Mouse (Mus musculus) limb, embryonic 11.5 days (tissue): ENCODE measurements around the gene Rab34. TPM values are rescaled to one million over a fixed set of nuclear protein-coding genes. Genes with fewer than 3 reads are reported as not detected.

Experiments used
- ATAC-seq: fragments of 200-750 bp; cut with Nextera tagmentation; 2 replicates; pipeline ENCODE4 v1.8.0; 2017; ENCODE audit warnings: low read depth; ENCODE audit not compliant: insufficient number of reproducible peaks, low FRiP score, low TSS enrichment
- DNase-seq: peaks from one replicate; pipeline ENCODE4 v3.0.0-alpha.2; 2015; ENCODE audit warnings: low spot score
- H3K27ac ChIP-seq: fragments of 300-500 bp; sonication (generic); replicated peaks from 2 replicates; pipeline ENCODE4 v1.5.1; 2014; ENCODE audit warnings: low read depth, mild to moderate bottlenecking, low read length
- H3K27me3 ChIP-seq: fragments of 300-500 bp; sonication (generic); 2 replicates; pipeline ENCODE4 v1.6.1; 2014; ENCODE audit warnings: mild to moderate bottlenecking, low read length, mixed read lengths; ENCODE audit not compliant: control insufficient read depth, insufficient read depth
- H3K36me3 ChIP-seq: fragments of 300-500 bp; sonication (generic); 2 replicates; pipeline ENCODE4 v1.6.1; 2014; ENCODE audit warnings: mild to moderate bottlenecking, low read length, moderate library complexity, mixed read lengths; ENCODE audit not compliant: control insufficient read depth, insufficient read depth
- H3K4me1 ChIP-seq: fragments of 300-500 bp; sonication (generic); 2 replicates; pipeline ENCODE4 v1.6.1; 2014; ENCODE audit warnings: low read length, mixed read lengths; ENCODE audit not compliant: control insufficient read depth, insufficient read depth
- H3K4me2 ChIP-seq: fragments of 300-500 bp; sonication (generic); 2 replicates; pipeline ENCODE4 v1.6.1; 2014; ENCODE audit warnings: low read depth, mild to moderate bottlenecking, moderate library complexity; ENCODE audit not compliant: severe bottlenecking
- H3K4me3 ChIP-seq: fragments of 300-500 bp; sonication (generic); 2 replicates; pipeline ENCODE4 v1.5.1; 2014; ENCODE audit warnings: low read depth, low read length
- H3K9ac ChIP-seq: fragments of 300-500 bp; sonication (generic); 2 replicates; pipeline ENCODE4 v1.6.1; 2014; ENCODE audit warnings: mild to moderate bottlenecking, low read length
- H3K9me3 ChIP-seq: fragments of 300-500 bp; sonication (generic); 2 replicates; pipeline ENCODE4 v1.6.1; 2016; ENCODE audit warnings: low read length; ENCODE audit not compliant: control insufficient read depth
- WGBS: fragments of 180-500 bp; shearing (Covaris S2); extraction: QIAGEN DNeasy Blood & Tissue Kit; methylation state at CpG from one replicate; pipeline ENCODE4 v1.1.7; 2014; 5-methylcytosine and 5-hydroxymethylcytosine counted together
- polyA plus RNA-seq: library from polyadenylated mRNA; unstranded; fragments of >200 nt; fragmentation: Nextera tagmentation; extraction: Ambion mirVana; gene quantifications from 2 replicates; pipeline ENCODE4 v1.2.1, GENCODE M21; 2014

Rab34 gene
- polyA plus RNA-seq, 1 experiment from 2014 or later = 144 TPM

DNA sequence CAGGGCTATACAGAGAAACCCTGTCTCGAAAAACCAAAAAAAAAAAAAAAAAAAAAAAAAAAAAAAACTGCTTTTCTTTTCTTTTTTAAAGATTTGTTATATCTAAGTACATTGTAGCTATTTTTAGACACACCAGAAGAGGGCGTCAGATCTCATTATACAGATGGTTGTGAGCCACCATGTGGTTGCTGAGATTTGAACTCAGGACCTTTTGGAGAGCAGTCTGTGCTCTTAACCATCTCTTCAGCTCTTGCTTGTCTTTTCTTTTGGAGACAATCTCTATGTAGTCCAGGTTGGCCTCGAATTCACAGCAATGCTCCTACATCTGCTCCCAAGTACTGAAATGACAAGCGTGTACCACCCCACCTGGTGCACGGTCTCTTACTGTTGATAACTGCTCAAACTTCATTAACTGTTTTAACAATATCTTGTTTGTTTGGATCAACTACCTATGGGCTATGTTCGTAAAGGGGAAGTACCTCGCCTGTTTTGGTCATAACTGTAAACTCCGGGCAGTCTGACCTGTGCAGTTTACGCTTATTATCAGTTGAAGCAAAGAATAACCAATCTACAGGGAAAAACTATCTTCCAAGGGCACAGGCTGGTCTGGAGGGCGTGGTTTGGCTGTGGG lies 12.3 kb upstream of the Rab34 start:
- Histone ChIP-seq H3K9me3 (no peaks in the 10 kb centered on the region), H3K9ac (peak overlapping the region; percentile 64), H3K27me3 (no peaks in the 10 kb centered on the region), H3K4me3 (peak overlapping the region; percentile 59), H3K4me1 (peaks cover 27% of the 10 kb centered on the region), H3K27ac (no peak overlapping the region; the same call in 1 of the 2 replicates), H3K4me2 (peak overlapping the region; percentile 97; the same call in 1 of the 2 replicates), H3K36me3 (peaks cover 7% of the 10 kb centered on the region)
- ATAC-seq = no peak
- peak; percentile 49 for DNase-seq
- WGBS = 4% methylated on average over 9 of the region's 10 CpGs

DNA sequence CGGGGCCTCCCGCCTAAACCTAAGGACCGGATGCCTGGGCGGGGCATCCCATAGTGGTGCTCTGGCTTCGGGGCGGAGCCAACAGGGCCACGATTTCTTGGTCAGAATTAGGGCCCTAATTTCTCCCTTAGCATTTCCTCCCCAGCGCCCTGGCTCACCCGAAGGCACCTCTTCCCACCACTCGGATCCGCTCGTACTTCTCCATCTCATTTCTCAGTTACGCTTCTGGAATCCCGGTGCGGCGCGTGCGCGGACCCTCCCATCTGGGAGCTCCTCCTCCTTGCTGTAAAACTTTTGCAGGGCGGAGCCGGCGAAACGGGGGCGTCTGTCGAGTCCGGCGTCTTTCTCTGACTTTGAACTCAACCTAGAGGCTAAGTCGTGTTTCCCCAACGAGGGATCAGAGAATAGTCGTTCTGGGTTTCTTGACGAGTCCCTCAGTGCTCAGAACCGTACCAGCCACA lies 11.8 kb upstream of the Rab34 start, which contains the start of the genes Nek8 and Tlcd1:
Gene Nek8 (minus strand): TSS at position 274 of the 461 bp plus-strand sequence.
Gene Tlcd1 (plus strand): TSS at position 310 of the 461 bp plus-strand sequence.
- Histone ChIP-seq H3K4me3 (peak within 1 kb of the TSS; percentile 59), H3K27me3 (no peaks in the 10 kb centered on the region), H3K4me1 (peaks cover 28% of the 10 kb centered on the region), H3K27ac (peak within 1 kb of the TSS; percentile 95; the same call in 1 of the 2 replicates), H3K9me3 (no peaks in the 10 kb centered on the region), H3K9ac (peak within 1 kb of the TSS; percentile 76), H3K36me3 (peaks cover 9% of the 10 kb centered on the region), H3K4me2 (peak within 1 kb of the TSS; percentile 97)
- ATAC-seq (peak; percentile 51; the same call in 1 of the 2 replicates), DNase-seq (peak; percentile 92)
- under 1% methylated on average over 32 of the region's 32 CpGs for WGBS

GRCm38 (mm10) chr11:78176905-78177331 lies 11.3 kb upstream of the Rab34 start:
- ATAC-seq = no peak
- peaks cover 28% of the 10 kb centered on the region for H3K4me1 ChIP-seq
- WGBS = under 1% methylated on average over 23 of the region's 23 CpGs

GRCm38 (mm10) chr11:78177437-78177836 lies 10.8 kb upstream of the Rab34 start:
- no peak for DNase-seq

More at GRCm38 (mm10) chr11:78176905-78177331, 11.3 kb upstream of the Rab34 start:
- H3K4me3 ChIP-seq = peak overlapping the region; percentile 59
- no peaks in the 10 kb centered on the region for H3K27me3 ChIP-seq
- H3K27ac ChIP-seq = no peak overlapping the region
- H3K9ac ChIP-seq = peak overlapping the region; percentile 64; the same call in 1 of the 2 replicates
- H3K4me2 ChIP-seq = peak overlapping the region; percentile 97
- no peaks in the 10 kb centered on the region for H3K9me3 ChIP-seq
- peaks cover 9% of the 10 kb centered on the region for H3K36me3 ChIP-seq
- DNase-seq = no peak

DNA sequence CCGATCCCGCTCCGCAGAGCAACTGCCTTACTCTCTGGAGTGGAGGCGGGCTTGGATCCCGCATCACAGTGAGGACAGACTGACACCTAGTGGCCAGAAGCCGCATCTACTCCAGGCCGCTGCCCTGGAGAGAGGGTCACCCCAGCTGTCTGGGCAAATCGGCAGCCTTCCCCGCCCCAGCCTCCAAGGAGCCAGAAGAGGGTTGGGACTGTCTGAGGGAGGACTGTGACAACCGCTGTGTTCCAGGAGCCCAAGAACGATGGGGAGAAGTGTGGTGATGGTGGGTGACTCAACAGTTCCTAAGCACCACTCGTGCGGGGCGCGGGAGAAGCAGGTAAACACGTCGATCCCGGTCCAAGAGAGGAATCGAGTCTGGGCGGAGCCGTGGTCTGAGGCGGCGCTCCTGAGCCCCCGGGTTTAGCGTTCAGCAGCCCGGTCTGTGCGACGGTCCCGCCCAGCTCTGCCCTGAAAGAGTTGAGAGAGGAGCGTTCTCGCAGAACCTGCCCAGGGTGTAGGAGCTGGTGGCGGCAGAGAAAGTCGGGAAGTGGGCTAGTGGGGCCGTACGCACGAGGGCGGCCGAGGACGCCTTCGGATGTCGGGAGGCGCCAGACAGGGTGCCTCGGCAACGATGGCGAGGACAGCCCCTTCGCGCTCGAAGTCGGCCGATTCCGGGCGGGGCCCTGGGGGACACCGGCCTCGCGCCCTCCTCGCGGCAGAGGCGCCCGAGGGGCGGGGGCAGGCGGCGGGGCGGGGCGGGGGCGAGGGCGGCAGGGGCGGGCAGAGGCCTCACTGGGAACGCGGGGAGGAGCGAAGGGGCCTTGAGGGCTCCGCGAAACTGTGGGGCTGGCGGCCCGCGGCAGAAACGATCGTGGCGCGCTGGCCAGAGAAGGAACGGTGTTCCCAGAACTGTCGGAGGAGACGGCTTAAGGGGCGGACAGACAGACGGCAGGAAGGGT lies 10.0 kb upstream of the Rab34 start:
- ATAC-seq (peak; percentile 69), DNase-seq (peak; percentile 99)
- WGBS = under 1% methylated on average over 74 of the region's 84 CpGs
- peak overlapping the region; percentile 97 for H3K4me2 ChIP-seq
- peak overlapping the region; percentile 95 for H3K27ac ChIP-seq
- H3K4me3 ChIP-seq = peak overlapping the region; percentile 59
- no peaks in the 10 kb centered on the region for H3K27me3 ChIP-seq
- H3K4me1 ChIP-seq = peaks cover 30% of the 10 kb centered on the region
- peak overlapping the region; percentile 76 for H3K9ac ChIP-seq
- peaks cover 9% of the 10 kb centered on the region for H3K36me3 ChIP-seq
- no peaks in the 10 kb centered on the region for H3K9me3 ChIP-seq

More at GRCm38 (mm10) chr11:78177437-78177836, 10.8 kb upstream of the Rab34 start:
- H3K4me1 ChIP-seq = peaks cover 28% of the 10 kb centered on the region
- H3K4me2 ChIP-seq = peak overlapping the region; percentile 97
- H3K27me3 ChIP-seq = no peaks in the 10 kb centered on the region
- peak overlapping the region; percentile 95 for H3K27ac ChIP-seq
- ATAC-seq = no peak
- H3K9ac ChIP-seq = peak overlapping the region; percentile 76
- peak overlapping the region; percentile 59 for H3K4me3 ChIP-seq
- peaks cover 9% of the 10 kb centered on the region for H3K36me3 ChIP-seq
- WGBS = under 1% methylated on average over 10 of the region's 10 CpGs
- H3K9me3 ChIP-seq = no peaks in the 10 kb centered on the region

- peak overlapping the region; percentile 97 for H3K4me2 ChIP-seq
- H3K27me3 ChIP-seq = no peaks in the 10 kb centered on the region
- H3K9me3 ChIP-seq = no peaks in the 10 kb centered on the region
- peaks cover 30% of the 10 kb centered on the region for H3K4me1 ChIP-seq
- peak overlapping the region; percentile 95 for H3K27ac ChIP-seq
- H3K36me3 ChIP-seq = peaks cover 9% of the 10 kb centered on the region
- WGBS = under 1% methylated on average over 29 of the region's 29 CpGs
- H3K4me3 ChIP-seq = peak overlapping the region; percentile 59
- peak; percentile 28 for ATAC-seq
- DNase-seq = peak; percentile 72
- H3K9ac ChIP-seq = peak overlapping the region; percentile 76
These were observed 9.3 kb upstream of the Rab34 start for GRCm38 (mm10) chr11:78178859-78179437.

DNA sequence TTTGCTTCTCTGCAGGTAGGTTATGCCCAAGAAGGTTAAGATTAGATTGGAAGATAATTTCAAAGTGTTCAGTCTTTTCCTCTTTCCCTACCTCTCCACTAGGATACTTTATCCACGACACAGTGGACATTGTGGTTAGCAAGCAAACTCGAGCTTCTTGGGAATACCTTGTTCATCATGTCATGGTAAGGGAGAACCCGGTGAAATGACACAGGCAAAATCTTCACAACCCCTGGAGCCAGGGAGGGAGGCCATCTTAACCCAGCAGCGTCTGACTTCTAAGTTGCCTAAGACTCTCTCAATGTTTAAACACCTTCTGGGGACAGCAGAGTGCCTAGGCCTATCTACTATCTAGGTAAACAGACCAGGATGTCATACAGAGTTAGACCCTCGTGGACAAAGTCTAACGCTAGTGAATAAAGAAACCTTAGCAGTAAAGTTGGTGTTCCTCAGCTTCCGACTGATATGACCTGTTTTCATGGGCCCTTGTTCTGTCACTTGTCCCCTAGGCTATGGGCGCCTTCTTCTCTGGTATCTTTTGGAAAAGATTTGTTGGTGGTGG lies 8.7 kb upstream of the Rab34 start:
- DNase-seq (no peak), ATAC-seq (no peak)
- H3K36me3 ChIP-seq = peaks cover 9% of the 10 kb centered on the region
- H3K4me1 ChIP-seq = peaks cover 30% of the 10 kb centered on the region
- H3K27ac ChIP-seq = no peak overlapping the region
- peak overlapping the region; percentile 97 for H3K4me2 ChIP-seq
- H3K9ac ChIP-seq = peak overlapping the region; percentile 76
- H3K9me3 ChIP-seq = no peaks in the 10 kb centered on the region
- no peaks in the 10 kb centered on the region for H3K27me3 ChIP-seq
- H3K4me3 ChIP-seq = peak overlapping the region; percentile 59
- WGBS = 31% methylated on average over 8 of the region's 8 CpGs
